Mouse (Mus musculus) forebrain, embryonic 12.5 days (tissue): ENCODE data around the gene Gm9732. TPM values are rescaled to one million over a fixed set of nuclear protein-coding genes. Genes with fewer than 3 reads are reported as not detected.
"Not testable (repeated sequence)": the region's sequence is repeated elsewhere in the genome, so short reads cannot be mapped to it uniquely, and the experiment has no call there.

Experiments used
- ATAC-seq: fragments of 200-750 bp; cut with Nextera tagmentation; 2 replicates; pipeline ENCODE4 v1.8.0; 2017; ENCODE audit warnings: moderate TSS enrichment; ENCODE audit not compliant: low FRiP score
- H3K27ac ChIP-seq: fragments of 300-500 bp; sonication (generic); 2 replicates; pipeline ENCODE4 v1.5.1; 2016; ENCODE audit warnings: mild to moderate bottlenecking
- H3K27me3 ChIP-seq: fragments of 300-500 bp; sonication (generic); 2 replicates; pipeline ENCODE4 v1.6.1; 2016; ENCODE audit warnings: mild to moderate bottlenecking
- H3K36me3 ChIP-seq: fragments of 300-500 bp; sonication (generic); replicated peaks from 2 replicates; pipeline ENCODE4 v1.6.1; 2016; ENCODE audit warnings: mild to moderate bottlenecking
- H3K4me1 ChIP-seq: fragments of 300-500 bp; sonication (generic); 2 replicates; pipeline ENCODE4 v1.6.1; 2016
- H3K4me2 ChIP-seq: fragments of 300-500 bp; sonication (generic); 2 replicates; pipeline ENCODE4 v1.6.1; 2016; ENCODE audit warnings: mild to moderate bottlenecking, moderate library complexity
- H3K4me3 ChIP-seq: fragments of 300-500 bp; sonication (generic); replicated peaks from 2 replicates; pipeline ENCODE4 v1.5.1; 2016; ENCODE audit warnings: mild to moderate bottlenecking
- H3K9ac ChIP-seq: fragments of 300-500 bp; sonication (generic); 2 replicates; pipeline ENCODE4 v1.6.1; 2016; ENCODE audit warnings: mild to moderate bottlenecking
- H3K9me3 ChIP-seq: fragments of 300-500 bp; sonication (generic); 2 replicates; pipeline ENCODE4 v1.6.1; 2016
- WGBS: fragments of 180-500 bp; shearing (Covaris S2); methylation state at CpG from one replicate; pipeline ENCODE4 v1.1.7; 2016; 5-methylcytosine and 5-hydroxymethylcytosine counted together
- polyA plus RNA-seq: library from polyadenylated mRNA; unstranded; fragments of >200 nt; fragmentation: Nextera tagmentation; extraction: Ambion mirVana; gene quantifications from 2 replicates; pipeline ENCODE4 v1.2.1, GENCODE M21; 2016

Gm9732 gene
- polyA plus RNA-seq, result 0.14 TPM in 1 of 2 replicates, not detected in the other

GRCm38 (mm10) chr14:43274986-43275511 is at the start of gene Gm9732:
Gene Gm9732 (plus strand): TSS chr14:43275036.
- H3K36me3 ChIP-seq, H3K27ac ChIP-seq, H3K9ac ChIP-seq, H3K9me3 ChIP-seq, H3K4me2 ChIP-seq, H3K4me1 ChIP-seq, H3K4me3 ChIP-seq, ATAC-seq, H3K27me3 ChIP-seq: not testable (repeated sequence)
- 85% methylated on average over 8 of the region's 8 CpGs for WGBS

- H3K4me1 ChIP-seq, result not testable (repeated sequence)
Measured at GRCm38 (mm10) chr14:43235204-43235603, 39.6 kb upstream of the Gm9732 start, which contains the start of gene Gm8122. Gene Gm8122 (minus strand): TSS chr14:43235304.

GRCm38 (mm10) chr14:43237769-43238168 is 37.1 kb upstream of the Gm9732 start:
- H3K4me2 ChIP-seq, H3K27ac ChIP-seq, H3K4me3 ChIP-seq, H3K4me1 ChIP-seq, H3K27me3 ChIP-seq, H3K9me3 ChIP-seq, ATAC-seq, H3K9ac ChIP-seq, H3K36me3 ChIP-seq: not testable (repeated sequence)

More at GRCm38 (mm10) chr14:43235204-43235603, 39.6 kb upstream of the Gm9732 start, which contains the start of gene Gm8122:
- H3K36me3 ChIP-seq, H3K4me3 ChIP-seq, H3K4me2 ChIP-seq, ATAC-seq, H3K27me3 ChIP-seq, H3K9me3 ChIP-seq, H3K9ac ChIP-seq, H3K27ac ChIP-seq: not testable (repeated sequence)
- WGBS, result 88% methylated on average over 4 of the region's 4 CpGs

- not testable (repeated sequence) for H3K27ac ChIP-seq, H3K9ac ChIP-seq, H3K27me3 ChIP-seq, ATAC-seq, H3K4me3 ChIP-seq, H3K36me3 ChIP-seq, H3K4me1 ChIP-seq, H3K4me2 ChIP-seq, H3K9me3 ChIP-seq
- WGBS, result 18% methylated on average over 10 of the region's 12 CpGs
Measured at GRCm38 (mm10) chr14:43249611-43250170, 25.1 kb upstream of the Gm9732 start.

- not testable (repeated sequence) for H3K9ac ChIP-seq, H3K27ac ChIP-seq, H3K27me3 ChIP-seq, H3K4me3 ChIP-seq, H3K4me1 ChIP-seq, H3K4me2 ChIP-seq, ATAC-seq, H3K9me3 ChIP-seq, H3K36me3 ChIP-seq
- WGBS, result 41% methylated on average over 5 of the region's 6 CpGs
Measured at GRCm38 (mm10) chr14:43250549-43251253, 24.1 kb upstream of the Gm9732 start.

GRCm38 (mm10) chr14:43256511-43256910 is 18.3 kb upstream of the Gm9732 start:
- ATAC-seq, H3K36me3 ChIP-seq, H3K4me1 ChIP-seq, H3K9ac ChIP-seq, H3K27me3 ChIP-seq, H3K4me2 ChIP-seq, H3K4me3 ChIP-seq, H3K27ac ChIP-seq, H3K9me3 ChIP-seq: not testable (repeated sequence)
- 85% methylated on average over 1 of the region's 1 CpGs for WGBS

- not testable (repeated sequence) for H3K27me3 ChIP-seq, H3K36me3 ChIP-seq, H3K9ac ChIP-seq, H3K27ac ChIP-seq, H3K9me3 ChIP-seq, ATAC-seq, H3K4me2 ChIP-seq, H3K4me3 ChIP-seq, H3K4me1 ChIP-seq
- 79% methylated on average over 3 of the region's 4 CpGs for WGBS
Measured at GRCm38 (mm10) chr14:43258349-43258748, 16.5 kb upstream of the Gm9732 start, which contains the start of gene Gm8126. Gene Gm8126 (plus strand): TSS chr14:43258649.

GRCm38 (mm10) chr14:43263421-43263820 is 11.4 kb upstream of the Gm9732 start:
- not testable (repeated sequence) for H3K36me3 ChIP-seq, H3K9ac ChIP-seq, H3K9me3 ChIP-seq, H3K27ac ChIP-seq, ATAC-seq, H3K4me3 ChIP-seq, H3K4me1 ChIP-seq, H3K4me2 ChIP-seq, H3K27me3 ChIP-seq
- WGBS, result 87% methylated on average over 3 of the region's 3 CpGs

- not testable (repeated sequence) for H3K27ac ChIP-seq, H3K9ac ChIP-seq, H3K9me3 ChIP-seq, H3K4me3 ChIP-seq, ATAC-seq, H3K27me3 ChIP-seq, H3K4me1 ChIP-seq, H3K4me2 ChIP-seq, H3K36me3 ChIP-seq
- WGBS, result 59% methylated on average over 2 of the region's 2 CpGs
Measured at GRCm38 (mm10) chr14:43268521-43269084, 6.2 kb upstream of the Gm9732 start.

GRCm38 (mm10) chr14:43269211-43269610 is 5.6 kb upstream of the Gm9732 start:
- 84% methylated on average over 3 of the region's 3 CpGs for WGBS
- not testable (repeated sequence) for H3K9ac ChIP-seq, H3K27ac ChIP-seq, ATAC-seq, H3K36me3 ChIP-seq, H3K4me3 ChIP-seq, H3K4me2 ChIP-seq, H3K4me1 ChIP-seq, H3K9me3 ChIP-seq, H3K27me3 ChIP-seq

GRCm38 (mm10) chr14:43273161-43273560 is 1.7 kb upstream of the Gm9732 start:
- H3K4me2 ChIP-seq, H3K27ac ChIP-seq, H3K9ac ChIP-seq, H3K36me3 ChIP-seq, H3K4me3 ChIP-seq, ATAC-seq, H3K9me3 ChIP-seq, H3K27me3 ChIP-seq, H3K4me1 ChIP-seq: not testable (repeated sequence)
- WGBS, result 54% methylated on average over 1 of the region's 1 CpGs

- not testable (repeated sequence) for H3K27me3 ChIP-seq, ATAC-seq, H3K4me1 ChIP-seq, H3K4me2 ChIP-seq, H3K36me3 ChIP-seq, H3K27ac ChIP-seq, H3K4me3 ChIP-seq, H3K9ac ChIP-seq, H3K9me3 ChIP-seq
- 77% methylated on average over 1 of the region's 1 CpGs for WGBS
Measured at GRCm38 (mm10) chr14:43275752-43276151, 916 bp downstream of the Gm9732 start.
